Mouse (Mus musculus) adrenal gland, adult 18-20 months (tissue): Measurements from ENCODE around the gene Arhgap27. TPM values are rescaled to one million over a fixed set of nuclear protein-coding genes. Genes with fewer than 3 reads are reported as not detected.

Experiments
- DNase-seq, 2 experiments: peaks; one replicate each; pipeline ENCODE4 v3.0.0; 2021 to 2022; ENCODE audit warnings: low spot score in 2 of 2
- total RNA-seq, 2 experiments: library from RNA; stranded (reverse); gene quantifications; 1 replicate in 1 of 2; 2 replicates in 1 of 2; pipeline ENCODE4 v1.2.3; 2021

Arhgap27 gene
- total RNA-seq, 2 experiments from 2014 or later = 12.4 to 13.1 TPM

DNA sequence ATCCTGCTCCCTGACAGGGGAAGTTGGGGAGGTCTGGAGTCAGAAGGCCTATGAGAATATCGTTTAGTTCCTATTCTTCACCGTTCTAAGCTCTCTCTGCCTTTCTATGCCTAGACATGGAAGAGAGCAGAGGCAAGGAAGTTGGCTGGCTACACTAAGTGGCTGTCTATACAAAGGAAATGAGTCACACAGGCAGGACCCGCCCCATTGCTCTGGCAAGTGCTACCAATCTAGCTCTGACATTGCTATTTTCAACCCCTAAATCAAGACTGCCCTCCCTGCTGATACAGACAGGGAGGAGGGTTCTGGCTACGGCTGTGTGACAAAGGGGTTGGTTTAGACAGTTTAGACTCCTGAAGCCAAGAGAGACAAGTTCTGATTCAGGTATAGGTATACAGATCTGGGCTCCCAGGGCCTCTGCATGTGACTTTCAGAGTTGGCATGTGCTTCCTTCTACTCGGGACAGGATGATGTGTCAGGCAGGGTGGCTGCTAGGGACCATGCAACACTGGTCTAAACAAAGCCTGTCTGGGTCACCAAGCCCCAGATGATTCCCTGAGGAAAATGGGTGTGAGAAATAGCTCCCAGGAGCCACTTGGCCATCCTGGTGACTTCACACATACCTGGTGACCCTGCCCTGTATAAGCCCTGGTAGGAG is 18.6 kb upstream of the Arhgap27 start:
- peak; percentile 50 to 61 for DNase-seq

DNA sequence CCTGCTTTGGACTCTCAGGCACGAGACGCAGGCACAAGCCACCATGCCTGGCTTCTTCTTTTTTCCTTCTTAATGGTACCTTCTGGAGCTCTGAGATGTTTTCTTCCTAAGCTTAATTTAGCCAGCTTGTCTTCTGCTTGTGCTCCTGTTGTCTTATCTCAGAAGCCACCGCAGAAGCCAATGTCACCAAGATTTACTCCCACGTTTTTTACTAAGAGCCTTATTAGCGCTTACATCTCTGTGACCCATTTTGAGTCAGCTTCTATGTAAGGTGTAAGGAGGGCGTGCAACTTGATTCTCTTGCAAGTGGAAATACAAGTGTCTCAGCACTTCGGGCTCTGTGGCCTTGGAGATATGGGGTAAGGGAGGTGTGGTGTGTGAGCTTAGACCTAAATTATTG is 18.0 kb upstream of the Arhgap27 start:
- DNase-seq = no peak

DNA sequence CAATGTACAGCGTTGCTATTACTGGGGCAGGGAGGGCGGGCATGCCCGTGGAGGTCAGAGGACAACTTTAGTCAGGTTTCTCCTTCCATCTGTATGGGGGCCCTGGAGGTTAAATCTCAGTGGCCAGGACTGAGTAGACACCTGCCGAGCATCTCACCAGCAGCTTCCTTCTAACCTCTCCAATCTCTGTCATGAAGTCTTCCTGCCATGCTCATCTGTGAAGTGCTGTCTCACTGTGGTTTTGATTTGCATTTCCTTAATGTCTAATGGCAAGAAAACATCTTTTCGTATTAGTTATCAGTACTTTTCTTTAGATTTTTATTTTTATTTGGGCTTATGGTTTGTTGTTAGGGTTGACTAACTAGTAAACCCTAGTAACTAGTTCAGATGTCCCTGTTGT is 17.0 kb upstream of the Arhgap27 start:
- no peak for DNase-seq

DNA sequence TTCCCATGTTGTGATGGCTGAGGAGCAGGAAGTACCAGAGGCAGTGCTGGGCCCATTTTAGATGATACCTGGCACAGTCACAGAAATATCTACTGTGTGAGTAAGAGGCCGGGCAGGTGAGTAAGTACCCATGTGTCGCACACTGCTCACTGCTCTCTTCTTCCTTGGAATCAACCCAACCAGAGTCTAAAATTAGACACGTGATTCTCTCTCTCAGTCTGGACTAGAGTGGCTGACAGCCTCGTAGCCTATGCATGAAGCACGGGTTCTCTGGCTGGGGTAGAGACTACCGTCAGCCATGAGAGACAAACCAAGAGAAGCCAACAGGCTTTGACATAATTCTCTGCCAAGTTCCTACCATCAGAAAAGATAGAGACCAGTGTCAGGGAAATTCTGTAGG is 14.8 kb upstream of the Arhgap27 start:
- no peak for DNase-seq

DNA sequence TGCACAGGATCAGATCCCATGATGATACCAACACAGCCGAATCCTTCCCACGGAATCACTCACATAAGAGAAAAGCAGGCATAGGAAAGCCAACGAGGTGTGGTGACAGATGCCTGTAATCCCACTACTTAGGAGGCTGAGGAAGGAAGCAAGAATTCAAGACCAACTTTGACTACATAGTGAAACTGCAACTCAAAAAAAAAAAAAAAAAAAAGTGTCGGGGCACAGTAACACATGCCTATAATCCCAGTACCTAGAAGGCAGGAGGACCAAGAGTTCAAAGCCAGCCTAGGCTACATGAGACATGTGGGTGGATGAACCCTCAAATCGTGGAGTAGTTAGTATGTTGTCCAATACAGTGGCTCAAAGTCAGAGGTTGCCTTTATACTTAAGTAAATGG is 12.3 kb upstream of the Arhgap27 start:
- DNase-seq = no peak

DNA sequence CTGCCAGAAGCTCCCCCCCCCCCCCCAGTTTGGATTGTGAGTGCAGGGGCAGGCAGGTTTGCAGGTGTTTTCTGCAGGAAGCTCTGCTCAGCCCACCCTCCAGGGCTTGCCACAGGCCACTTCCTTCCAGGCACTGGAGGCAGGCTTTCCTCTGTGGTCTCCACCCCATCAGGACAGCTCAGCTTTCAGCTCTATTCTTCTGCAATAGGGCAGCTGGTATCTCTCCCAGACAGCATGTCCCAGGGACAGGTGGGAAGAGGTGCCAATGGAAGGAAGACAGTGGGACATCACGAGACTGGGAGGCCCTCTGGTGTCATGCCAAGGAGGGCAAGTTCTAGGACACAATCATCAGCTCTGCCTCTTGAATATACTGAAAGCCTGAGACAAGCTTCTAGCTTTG is 11.8 kb upstream of the Arhgap27 start:
- no peak for DNase-seq

DNA sequence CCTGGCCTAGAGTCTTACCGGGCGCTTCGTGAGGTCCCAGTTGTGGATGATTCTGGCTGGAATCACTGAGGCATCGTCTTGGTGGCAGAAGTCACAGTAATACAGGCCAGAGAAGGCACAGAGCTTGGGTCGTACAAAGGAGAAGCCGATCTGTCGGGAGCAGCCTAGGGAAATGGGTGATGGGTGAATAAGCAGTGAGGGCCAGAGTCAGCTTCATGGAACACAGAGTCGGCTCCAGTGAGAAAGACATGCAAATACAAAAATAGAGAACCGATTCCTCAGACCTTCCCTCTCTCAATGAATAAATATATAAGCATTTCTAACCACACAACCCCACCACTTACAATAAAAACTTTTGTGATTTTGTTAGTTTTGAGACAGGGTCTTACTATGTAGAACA is 10.4 kb upstream of the Arhgap27 start:
- DNase-seq = no peak

DNA sequence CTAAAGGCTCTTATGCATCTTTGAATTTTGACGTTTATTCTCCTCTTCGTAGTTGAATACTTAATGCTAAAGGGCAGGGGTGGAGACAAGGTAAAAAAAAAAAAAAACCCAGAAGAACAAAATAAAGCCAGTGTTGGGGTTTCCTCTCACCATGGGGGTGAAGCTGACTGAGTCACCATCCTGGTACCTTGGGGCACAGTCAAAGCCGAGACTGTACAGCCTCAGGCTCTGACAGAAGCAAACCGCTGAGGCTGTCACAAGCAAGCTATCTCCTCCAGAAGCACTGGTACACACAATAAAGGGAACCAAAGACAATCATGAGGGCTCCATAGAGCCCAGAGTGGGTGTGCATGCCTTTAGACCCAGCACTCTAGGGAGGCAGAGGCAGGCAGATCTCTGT is 9.1 kb upstream of the Arhgap27 start:
- no peak for DNase-seq

DNA sequence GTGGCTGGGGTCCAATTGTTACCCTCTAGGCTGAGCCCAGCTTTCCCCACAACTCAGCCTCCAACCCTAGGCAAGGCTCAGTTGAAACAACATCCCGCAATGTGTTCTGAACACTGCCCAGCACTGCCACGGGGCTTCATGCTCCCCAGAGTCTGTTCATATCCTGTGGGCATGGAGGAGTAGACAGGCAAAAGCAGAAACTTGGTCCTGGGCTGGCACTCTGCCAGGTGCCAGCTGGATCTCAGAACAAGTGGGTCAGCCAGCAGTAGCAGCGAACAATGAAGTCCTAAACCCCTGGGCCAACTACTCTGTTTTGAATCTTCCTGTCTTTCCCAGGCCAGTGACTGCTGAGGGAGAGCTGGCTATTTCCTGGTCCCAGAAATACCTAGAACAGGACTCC is 8.6 kb upstream of the Arhgap27 start:
- DNase-seq = no peak

DNA sequence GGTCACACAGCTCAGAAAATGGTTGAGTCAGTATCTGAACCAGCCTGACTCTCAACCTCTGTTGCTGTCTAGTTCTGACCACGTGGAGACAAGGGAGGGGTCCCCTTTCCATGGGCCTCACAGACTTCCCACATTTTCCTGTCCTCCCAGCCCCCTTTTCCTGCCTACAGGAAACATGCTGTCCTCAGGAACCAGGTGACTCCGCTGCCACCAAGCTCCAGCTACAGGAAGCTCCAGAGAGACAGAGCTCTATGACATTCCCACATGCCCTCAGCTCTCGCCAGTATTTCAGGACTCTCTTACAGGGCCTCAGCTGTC is 7.7 kb upstream of the Arhgap27 start:
- no peak for DNase-seq

DNA sequence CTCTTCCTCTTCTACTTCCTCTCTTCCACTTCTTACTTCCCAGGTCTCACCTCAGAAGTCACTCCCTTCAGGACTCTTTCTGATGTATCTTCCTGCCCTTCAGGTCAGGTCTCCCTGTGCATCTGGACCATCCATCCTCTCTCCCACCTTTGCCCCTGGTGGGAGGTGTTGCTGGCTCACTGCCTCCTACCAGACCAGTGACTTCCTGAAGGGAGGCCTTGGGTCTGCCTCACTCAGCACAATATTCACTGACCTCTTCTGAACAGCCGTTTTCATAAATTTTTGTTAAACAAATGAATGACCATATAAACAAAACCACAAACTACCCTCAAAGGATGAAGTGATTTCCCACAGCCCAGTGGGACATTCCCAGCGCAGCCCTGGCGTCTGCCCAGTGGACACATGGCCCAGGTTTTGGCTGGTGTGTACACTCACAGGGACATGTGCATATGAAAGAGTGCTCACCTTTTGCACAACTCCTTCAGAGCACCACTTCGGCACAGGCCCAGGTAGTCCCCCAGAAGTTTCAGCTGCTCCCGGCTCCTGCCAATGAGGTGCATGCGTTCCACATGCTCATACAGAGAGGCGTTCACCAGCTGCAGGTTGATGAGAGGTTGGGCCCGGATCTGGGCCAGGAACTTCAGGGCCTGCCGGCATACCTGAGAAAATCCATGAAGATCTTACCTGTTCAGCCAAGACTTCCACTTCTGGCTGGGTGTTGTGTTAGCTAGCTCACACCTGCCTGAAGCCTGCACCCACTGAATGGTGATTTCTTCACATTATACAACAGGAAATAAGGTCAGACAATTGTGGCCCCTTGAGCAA is 7.1 kb upstream of the Arhgap27 start:
- no peak for DNase-seq

DNA sequence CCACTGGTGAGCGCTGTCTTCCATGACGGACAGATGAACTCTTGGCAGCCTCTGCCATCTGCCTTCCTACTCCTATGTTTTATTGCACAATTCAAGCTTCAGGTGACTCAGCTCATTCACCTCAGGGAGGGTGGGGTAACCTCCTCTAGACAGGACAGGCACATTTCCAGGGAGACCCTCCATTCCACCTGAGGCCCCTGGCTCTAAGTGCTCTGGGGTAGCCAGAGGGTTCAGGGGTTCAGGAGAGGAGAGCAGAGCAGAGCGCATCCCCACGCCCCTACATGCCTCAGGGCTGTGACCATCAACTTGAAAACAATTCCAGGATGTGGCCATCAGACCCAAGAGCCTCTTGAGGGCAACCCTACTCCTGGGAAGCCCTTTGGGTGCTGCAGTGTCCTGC is 2.0 kb upstream of the Arhgap27 start:
- no peak for DNase-seq

DNA sequence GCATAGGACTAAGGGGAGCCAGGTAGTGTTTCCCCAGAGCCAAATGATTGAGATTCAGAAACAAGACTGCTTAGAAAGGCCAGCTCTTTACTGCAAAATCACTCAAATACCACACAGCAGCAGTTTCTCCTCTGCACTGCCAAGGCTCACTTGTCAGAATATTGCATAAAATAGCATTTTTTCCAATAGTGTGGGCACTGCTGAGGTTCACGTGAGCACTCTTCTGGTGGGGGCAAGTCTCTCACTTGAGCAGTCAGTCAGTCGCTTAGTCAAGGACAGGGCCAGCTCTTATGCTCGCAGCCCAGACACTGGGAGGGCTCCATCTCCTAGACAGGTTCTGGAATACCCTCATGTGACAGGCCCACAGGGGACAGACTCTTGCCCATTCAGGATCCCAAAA is 1.5 kb upstream of the Arhgap27 start:
- DNase-seq = no peak

DNA sequence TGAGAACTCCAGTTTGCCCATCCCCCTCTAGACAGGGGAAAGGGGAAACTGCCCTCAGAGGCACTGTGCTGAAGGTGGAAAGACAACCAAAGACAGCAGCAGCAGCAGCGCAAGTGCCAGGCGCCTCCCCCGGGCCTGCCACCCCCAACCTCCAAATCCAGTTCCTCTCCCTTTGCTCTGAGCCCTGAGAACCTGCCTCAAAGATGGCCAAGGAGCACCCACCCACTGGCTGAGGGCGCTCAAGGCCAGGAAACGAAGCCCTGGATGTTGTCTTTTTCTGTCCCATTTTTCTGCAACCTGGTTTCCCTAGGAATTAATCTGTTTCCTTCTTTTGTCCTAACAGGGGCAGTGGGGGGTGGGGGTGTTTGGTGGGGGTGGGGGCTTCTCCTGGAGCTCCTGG is 843 bp upstream of the Arhgap27 start:
- DNase-seq = no peak

DNA sequence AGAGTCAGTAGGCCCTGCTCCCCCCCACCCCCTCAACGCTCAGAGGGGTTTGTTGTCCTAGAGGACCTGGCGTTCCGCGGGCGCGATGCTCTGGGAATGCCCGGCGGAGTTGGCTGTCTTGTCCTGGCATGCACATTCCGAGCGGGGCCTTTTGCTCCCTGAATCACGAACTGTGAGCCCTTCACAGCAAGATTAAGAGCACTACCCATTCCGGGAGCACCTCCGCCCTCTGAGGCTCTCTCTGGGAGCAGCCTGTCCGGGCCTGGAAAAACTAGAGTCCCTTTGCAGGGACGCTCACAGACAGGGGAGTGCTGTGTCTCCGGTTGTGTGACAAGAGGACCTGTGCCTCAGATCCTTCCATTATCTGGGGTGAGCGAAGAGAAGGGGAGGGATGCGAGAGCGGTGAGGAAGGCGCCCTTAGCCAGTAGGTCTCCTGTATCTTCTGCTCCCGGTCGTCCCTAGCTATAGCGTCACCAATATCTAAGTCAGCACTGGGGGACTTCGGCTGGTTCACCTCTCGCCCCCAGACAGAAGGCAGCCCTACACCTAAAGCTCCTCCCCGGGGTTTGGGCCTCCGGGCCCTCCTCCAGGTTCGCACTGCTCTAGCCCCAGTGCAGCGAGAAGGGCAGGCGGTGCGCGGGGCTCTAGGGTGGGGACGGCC is 841 bp downstream of the Arhgap27 start:
- DNase-seq = no peak

DNA sequence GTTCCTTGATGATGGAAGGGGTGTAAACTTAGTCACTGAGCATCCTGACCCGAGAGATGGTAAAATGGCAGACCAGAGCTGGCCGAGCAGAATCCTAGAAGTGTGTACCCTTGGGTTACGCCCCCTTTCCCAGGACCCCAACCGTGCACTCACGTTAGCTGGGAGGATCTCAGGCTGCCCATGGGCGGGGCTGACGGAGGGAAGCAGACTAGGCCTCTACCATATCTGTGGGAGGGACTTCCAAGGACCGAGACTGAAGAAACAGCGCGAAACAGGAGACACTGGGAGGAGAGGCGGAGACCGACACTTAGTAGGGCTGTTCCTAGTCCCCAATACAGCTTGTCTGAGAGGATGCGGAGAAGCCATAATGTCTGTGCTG is 1.4 kb downstream of the Arhgap27 start:
- DNase-seq = no peak

DNA sequence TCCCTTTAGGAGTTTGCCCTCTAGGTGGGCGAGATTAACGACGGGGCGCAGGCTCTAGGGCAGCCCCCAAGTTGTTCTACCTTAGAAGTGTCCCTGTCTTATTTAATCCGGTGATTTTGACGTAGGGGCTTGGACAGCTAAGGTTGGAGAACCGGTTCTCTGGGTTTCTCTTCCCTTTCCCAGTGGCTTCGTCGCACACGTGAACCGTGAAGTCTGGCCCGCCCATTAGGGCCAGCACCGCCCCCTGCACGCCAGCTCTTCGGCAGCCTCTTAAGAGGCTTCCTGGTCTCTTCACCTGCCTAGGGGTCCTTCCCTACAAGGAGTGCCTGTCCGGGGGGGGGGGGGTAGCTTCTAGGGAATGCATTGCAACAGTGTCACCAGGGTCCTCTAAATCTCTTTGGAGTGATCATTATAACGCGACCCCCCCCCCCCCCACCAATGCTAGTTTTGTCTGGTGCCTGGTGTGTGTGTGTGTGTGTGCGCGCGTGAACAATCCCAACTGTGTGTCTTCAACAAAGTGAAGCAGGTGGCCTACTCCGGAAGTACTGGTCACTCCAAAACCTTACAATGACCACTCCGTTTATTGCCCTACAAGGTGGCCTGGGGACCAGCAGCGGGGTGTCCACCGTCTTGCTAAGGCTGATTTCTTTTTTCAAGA is 2.0 kb downstream of the Arhgap27 start:
- DNase-seq = no peak

DNA sequence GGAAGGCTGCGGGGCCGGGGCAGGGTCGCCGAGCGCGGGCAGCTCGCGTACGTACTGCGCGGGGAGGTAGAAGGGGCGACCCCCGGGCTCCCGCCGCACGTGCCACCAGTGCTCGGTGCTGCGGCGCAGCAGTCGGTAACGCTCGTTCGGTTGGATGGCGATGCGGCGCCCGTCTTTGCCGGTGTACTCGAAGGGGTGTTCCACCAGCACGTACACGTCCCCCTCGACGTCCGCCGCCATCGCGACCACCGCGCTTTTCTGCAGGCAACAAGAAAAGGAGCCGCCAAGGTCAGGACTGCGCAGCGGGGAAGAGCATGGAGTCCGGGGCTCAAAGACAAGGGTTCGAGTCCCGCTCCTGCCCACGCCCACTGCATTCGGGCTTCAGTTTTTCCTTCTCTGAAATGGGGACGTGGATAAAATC is 2.8 kb downstream of the Arhgap27 start:
- DNase-seq = no peak

DNA sequence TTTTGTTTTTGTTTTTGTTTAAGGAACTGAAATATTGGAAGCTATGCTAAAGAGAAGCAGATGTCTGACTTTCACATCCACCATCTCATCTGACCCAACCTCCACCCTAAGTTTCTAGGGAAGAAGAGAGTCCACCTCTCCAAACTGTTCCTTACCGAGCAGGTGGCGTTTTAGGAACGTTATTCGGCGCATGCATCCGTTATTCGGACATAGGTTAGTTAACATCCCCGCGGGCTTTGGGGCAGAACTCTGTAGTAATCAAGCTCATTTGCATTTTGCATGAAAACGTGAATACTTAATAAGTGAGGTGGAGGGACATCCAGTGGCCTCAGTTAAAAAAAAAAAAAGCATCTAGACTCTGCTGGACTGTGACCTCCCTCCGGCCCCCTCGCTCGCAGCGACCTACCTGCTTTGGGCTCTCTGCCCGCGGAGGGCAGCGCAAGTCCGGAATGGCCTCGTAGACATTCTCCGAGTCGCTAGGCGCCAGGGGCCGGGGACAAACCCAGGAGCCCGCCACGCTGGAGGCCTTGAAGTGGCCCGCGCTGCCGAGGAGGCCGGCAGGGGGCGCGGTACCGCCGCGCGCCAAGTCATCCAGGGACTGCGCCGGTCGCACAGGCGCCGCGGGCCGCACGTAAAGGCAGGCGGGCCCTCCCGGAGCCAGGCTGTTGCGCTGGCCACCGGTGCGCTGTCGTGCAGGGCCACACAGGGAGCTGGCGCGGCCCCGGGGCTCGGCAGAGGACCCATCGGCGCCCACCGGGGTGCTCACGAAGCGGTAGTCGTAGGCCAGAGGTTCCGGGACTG is 3.5 kb downstream of the Arhgap27 start:
- DNase-seq = peak; percentile 86 to 91

DNA sequence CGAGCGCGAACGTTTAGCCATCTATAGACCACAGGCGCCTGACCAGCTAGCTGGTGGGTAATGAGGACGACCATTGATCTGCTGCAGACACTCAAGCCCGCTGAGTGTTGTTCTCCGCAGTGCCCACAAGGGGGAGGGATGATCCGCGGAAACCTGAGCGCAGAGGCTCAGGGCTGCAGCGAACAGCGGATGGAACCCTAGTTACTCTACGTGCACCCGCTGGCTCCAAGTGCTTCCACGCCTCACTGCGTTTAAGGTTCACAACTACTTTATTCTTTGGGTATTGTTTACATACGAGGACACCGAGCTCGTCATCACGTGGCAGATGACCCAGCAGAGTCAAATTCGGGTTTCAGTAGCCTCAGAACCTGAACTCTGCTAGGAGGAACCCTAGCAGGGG is 4.4 kb downstream of the Arhgap27 start:
- DNase-seq = peak; percentile 69 to 74

DNA sequence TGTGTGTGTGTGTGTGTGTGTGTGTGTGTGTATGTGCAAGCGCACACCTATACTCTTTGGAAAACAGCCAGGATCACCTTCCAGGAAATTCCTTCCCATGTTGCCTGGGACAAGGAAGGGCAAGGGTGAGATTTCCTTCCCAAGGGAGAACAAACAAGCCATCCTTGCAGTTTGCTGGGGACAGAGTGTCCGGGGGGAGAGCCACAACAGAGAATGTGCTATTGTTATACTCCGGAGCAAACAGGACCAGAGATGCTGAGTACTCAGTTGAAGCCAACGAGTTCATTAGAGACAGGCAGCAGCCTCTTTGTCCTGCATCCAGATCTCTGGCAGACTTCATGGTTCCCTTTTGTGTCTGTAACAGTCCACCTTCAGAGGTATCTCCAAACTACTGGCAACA is 5.2 kb downstream of the Arhgap27 start:
- DNase-seq = no peak
